Comparison of ENCODE assay signal across 27 mouse cellular contexts in genomic region chr7:75717349-75717748, GRCm38 (mm10).
DNase-seq lines count a peak whose midpoint lies in the region; ATAC-seq and TF ChIP-seq lines count a peak whose summit lies in the region.
"Had no signal": no experiment of that assay in that cellular context is flagged by ENCODE, and none has a peak within 500 bp of the region (broad histone marks: within the 10 kb centered on the region; RNA-seq: fewer than 3 reads in every experiment).

No protein-coding gene starts in this region.

- H3K4me1 ChIP-seq in brown adipose tissue, adult 24 weeks (ENCODE audit: control insufficient read depth, insufficient read depth, insufficient read length, low read length) = peaks cover 9% of the 10 kb centered on the region
- H3K4me1 ChIP-seq in kidney, embryonic 16.5 days (ENCODE audit: insufficient read depth, low read length) = peaks cover 6% of the 10 kb centered on the region; the same call in 1 of the 2 replicates
- H3K4me1 ChIP-seq: embryonic facial prominence, embryonic 12.5 days; embryonic facial prominence, embryonic 15.5 days; hindbrain, embryonic 10.5 days; hindbrain, embryonic 13.5 days had no signal

- no peak overlapping the region for H3K9ac ChIP-seq in kidney, embryonic 16.5 days (replicated peaks; ENCODE audit: low read length)
- H3K9ac ChIP-seq: embryonic facial prominence, embryonic 12.5 days; embryonic facial prominence, embryonic 15.5 days; forebrain, postnatal 0 days; heart, embryonic 13.5 days; hindbrain, embryonic 13.5 days; intestine, embryonic 15.5 days had no signal

- no peak for ATAC-seq in kidney, embryonic 16.5 days (ENCODE audit: low FRiP score, low TSS enrichment)
- ATAC-seq: CD4-positive, CD25-positive, alpha-beta regulatory T cell, adult 4 months; forebrain, embryonic 14.5 days; forebrain, postnatal 0 days; hindbrain, embryonic 16.5 days; intestine, embryonic 15.5 days; Patski had no signal

- no peak overlapping the region for H3K4me3 ChIP-seq in gastrocnemius, adult 2 months
- H3K4me3 ChIP-seq in brown adipose tissue, adult 24 weeks (ENCODE audit: insufficient read depth, low read depth, low read length) = no peak overlapping the region
- no peak overlapping the region for H3K4me3 ChIP-seq in kidney, embryonic 16.5 days (ENCODE audit: low read length)
- H3K4me3 ChIP-seq: embryonic facial prominence, embryonic 12.5 days; embryonic facial prominence, embryonic 15.5 days; heart, embryonic 13.5 days; hindbrain, embryonic 10.5 days; hindbrain, embryonic 13.5 days; intestine, embryonic 15.5 days had no signal

- H3K4me2 ChIP-seq in kidney, embryonic 16.5 days (replicated peaks; ENCODE audit: low read depth, low read length) = no peak overlapping the region
- H3K4me2 ChIP-seq: embryonic facial prominence, embryonic 12.5 days; embryonic facial prominence, embryonic 15.5 days; heart, embryonic 13.5 days; hindbrain, embryonic 13.5 days; intestine, embryonic 15.5 days had no signal

- intact Hi-C loops in gastrocnemius, adult 2 months (cut with DNase I) = loop anchor here (10.0 kb wide), 2 partner anchors 143 to 323 kb away; no protein-coding TSS in a partner anchor

- DNase-seq in gastrocnemius, adult 2 months = no peak
- DNase-seq in gastrocnemius, adult 18-20 months (ENCODE audit: low spot score) = no peak
- DNase-seq in 416B (ENCODE audit: low read depth) = peak; percentile 33
- DNase-seq in lung, postnatal 36 days = no peak
- DNase-seq: adrenal gland, adult 2 months; adrenal gland, postnatal 14 days; cerebellum, adult 11-12 months; cerebellum, adult 9-10 months; cerebellum, postnatal 14 days; forebrain, postnatal 0 days; gastrocnemius, postnatal 10 days; gastrocnemius, postnatal 36 days; heart, postnatal 14 days; kidney, adult 11 months; kidney, adult 8-10 months had no signal

- H3K9me3 ChIP-seq in kidney, embryonic 16.5 days (ENCODE audit: low read length) = no peaks in the 10 kb centered on the region
- H3K9me3 ChIP-seq: embryonic facial prominence, embryonic 12.5 days; embryonic facial prominence, embryonic 15.5 days; heart, embryonic 13.5 days; hindbrain, embryonic 10.5 days; hindbrain, embryonic 13.5 days; intestine, embryonic 15.5 days had no signal

- TF ChIP-seq CTCF in gastrocnemius, adult 2 months (IDR thresholded peaks at IDR 0.05) = no peak

- H3K36me3 ChIP-seq in kidney, embryonic 16.5 days (ENCODE audit: insufficient read depth, low read length) = peaks cover 20% of the 10 kb centered on the region

- H3K27ac ChIP-seq in gastrocnemius, adult 2 months = peak overlapping the region; percentile 88
- H3K27ac ChIP-seq in brown adipose tissue, adult 24 weeks (replicated peaks; ENCODE audit: low read depth, low read length) = peak overlapping the region; percentile 74; the same call in 1 of the 2 replicates
- no peak overlapping the region for H3K27ac ChIP-seq in kidney, embryonic 16.5 days (ENCODE audit: low read length)
- H3K27ac ChIP-seq: embryonic facial prominence, embryonic 12.5 days; embryonic facial prominence, embryonic 15.5 days; hindbrain, embryonic 10.5 days; hindbrain, embryonic 13.5 days; intestine, embryonic 15.5 days had no signal

- H3K27me3 ChIP-seq in kidney, embryonic 16.5 days (ENCODE audit: insufficient read depth, low read length) = no peaks in the 10 kb centered on the region
- H3K27me3 ChIP-seq: embryonic facial prominence, embryonic 12.5 days; embryonic facial prominence, embryonic 15.5 days; heart, embryonic 13.5 days; hindbrain, embryonic 13.5 days; intestine, embryonic 15.5 days; Patski had no signal
